Mouse (Mus musculus): ENCODE data around the gene Large2. TPM values are rescaled to one million over a fixed set of nuclear protein-coding genes. Genes with fewer than 3 reads are reported as not detected.
A peak's percentile ranks its signal among the peaks of the same experiment; 100 is the strongest.

Gene Large2
- polyA plus RNA-seq, 1 experiment from 2014 or later = 2.7 TPM

- no peaks in the 10 kb centered on the region for H3K27me3 ChIP-seq (ENCODE audit: insufficient read depth, low read length)
- no peak within 1 kb of the TSS for H3K4me2 ChIP-seq (ENCODE audit: low read depth, low read length)
- no peak within 1 kb of the TSS for H3K27ac ChIP-seq (ENCODE audit: low read depth)
- H3K36me3 ChIP-seq (replicated peaks; ENCODE audit: insufficient read depth, low read length) = peaks cover 53% of the 10 kb centered on the region
- ATAC-seq = no peak
- no peak within 1 kb of the TSS for H3K4me3 ChIP-seq (ENCODE audit: low read depth, low read length)
- no peak for DNase-seq
- 0 out of 2 replicates have a peak, but pooled peaks cover 1% of the 10 kb centered on the region for H3K4me1 ChIP-seq (ENCODE audit: insufficient read depth)
- whole genome bisulfite sequencing (ENCODE audit: insufficient replicate concordance) = 87% methylated on average over 5 of the region's 5 CpGs
- no peak for TF ChIP-seq EP300 (IDR thresholded peaks at IDR 0.05; ENCODE audit: low read depth)
- TF ChIP-seq CTCF (IDR thresholded peaks at IDR 0.05; ENCODE audit: low read depth) = no peak
- no peaks in the 10 kb centered on the region for H3K9me3 ChIP-seq (ENCODE audit: low read length)
- no peak within 1 kb of the TSS for H3K9ac ChIP-seq (replicated peaks)
Measured at GRCm38 (mm10) chr2:92381901-92382588, 7.4 kb upstream of the Large2 start, which contains the start of gene 1700029I15Rik. Gene 1700029I15Rik (plus strand): TSS chr2:92382538.

- no peak for ATAC-seq
- DNase-seq = no peak
Measured at GRCm38 (mm10) chr2:92381161-92381560, 6.5 kb upstream of the Large2 start.

GRCm38 (mm10) chr2:92380495-92381050 lies 5.9 kb upstream of the Large2 start:
- Histone ChIP-seq H3K27me3 (ENCODE audit: insufficient read depth, low read length) (no peaks in the 10 kb centered on the region), H3K9ac (replicated peaks) (no peak overlapping the region), H3K4me3 (ENCODE audit: low read depth, low read length) (no peak overlapping the region), H3K36me3 (replicated peaks; ENCODE audit: insufficient read depth, low read length) (peaks cover 53% of the 10 kb centered on the region), H3K4me2 (ENCODE audit: low read depth, low read length) (no peak overlapping the region), H3K9me3 (ENCODE audit: low read length) (no peaks in the 10 kb centered on the region), H3K27ac (ENCODE audit: low read depth) (no peak overlapping the region), H3K4me1 (ENCODE audit: insufficient read depth) (peaks cover 10% of the 10 kb centered on the region)
- WGBS (ENCODE audit: insufficient replicate concordance) = 74% methylated on average over 6 of the region's 6 CpGs
- no peak for ATAC-seq
- TF ChIP-seq CTCF (IDR thresholded peaks at IDR 0.05; ENCODE audit: low read depth) (no peak), EP300 (IDR thresholded peaks at IDR 0.05; ENCODE audit: low read depth) (no peak)
- DNase-seq = no peak

More at GRCm38 (mm10) chr2:92381161-92381560, 6.5 kb upstream of the Large2 start:
- Histone ChIP-seq H3K4me2 (ENCODE audit: low read depth, low read length) (no peak overlapping the region), H3K27ac (ENCODE audit: low read depth) (no peak overlapping the region), H3K9me3 (ENCODE audit: low read length) (no peaks in the 10 kb centered on the region), H3K4me1 (ENCODE audit: insufficient read depth) (peaks cover 4% of the 10 kb centered on the region; the same call in 1 of the 2 replicates), H3K9ac (replicated peaks) (no peak overlapping the region), H3K36me3 (replicated peaks; ENCODE audit: insufficient read depth, low read length) (peaks cover 53% of the 10 kb centered on the region), H3K27me3 (ENCODE audit: insufficient read depth, low read length) (no peaks in the 10 kb centered on the region), H3K4me3 (ENCODE audit: low read depth, low read length) (no peak overlapping the region)
- TF ChIP-seq CTCF (IDR thresholded peaks at IDR 0.05; ENCODE audit: low read depth) = no peak
- 77% methylated on average over 5 of the region's 5 CpGs for WGBS (ENCODE audit: insufficient replicate concordance)

DNA sequence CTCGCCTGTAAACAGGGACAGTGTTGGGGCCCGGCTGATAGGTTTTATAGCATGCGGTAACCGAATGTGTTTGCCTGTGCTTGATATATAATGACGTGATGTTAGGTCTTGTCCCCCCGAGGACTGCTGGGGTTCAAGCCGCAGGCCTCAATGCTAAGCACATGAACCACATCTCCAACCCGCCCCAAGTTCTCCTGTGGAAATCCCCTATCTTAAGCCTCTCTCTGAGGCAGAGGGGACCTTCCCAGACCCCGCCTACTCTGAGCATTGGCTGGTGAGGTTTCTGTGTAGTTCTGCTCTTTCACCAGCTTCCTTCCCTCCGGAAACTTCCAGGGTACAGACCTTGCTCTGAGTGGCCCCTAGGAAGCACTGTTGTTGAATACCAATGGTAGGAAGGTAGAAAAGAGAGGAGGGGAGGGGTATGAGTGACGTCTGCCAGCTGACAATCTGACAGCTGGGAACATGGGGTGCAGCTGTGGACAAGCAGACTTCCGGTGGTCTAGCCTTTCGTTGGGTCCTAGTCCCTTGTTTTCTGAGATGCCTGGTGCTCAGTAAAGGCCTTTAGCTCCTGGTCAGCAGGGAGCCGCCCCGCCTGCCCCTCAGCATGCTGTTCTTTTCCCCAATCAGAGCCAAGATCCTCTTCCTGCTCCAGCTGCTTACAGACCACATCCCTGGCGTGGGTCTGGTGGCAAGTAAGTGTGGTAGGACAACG lies 5.3 kb upstream of the Large2 start:
- 79% methylated on average over 17 of the region's 17 CpGs for WGBS (ENCODE audit: insufficient replicate concordance)
- peaks cover 53% of the 10 kb centered on the region for H3K36me3 ChIP-seq (replicated peaks; ENCODE audit: insufficient read depth, low read length)
- peaks cover 10% of the 10 kb centered on the region for H3K4me1 ChIP-seq (ENCODE audit: insufficient read depth)
- DNase-seq = no peak
- TF ChIP-seq EP300 (IDR thresholded peaks at IDR 0.05; ENCODE audit: low read depth) = no peak
- no peak for TF ChIP-seq CTCF (IDR thresholded peaks at IDR 0.05; ENCODE audit: low read depth)
- no peak overlapping the region for H3K9ac ChIP-seq (replicated peaks)
- H3K27ac ChIP-seq (ENCODE audit: low read depth) = no peak overlapping the region
- H3K4me3 ChIP-seq (ENCODE audit: low read depth, low read length) = no peak overlapping the region
- ATAC-seq = no peak
- H3K4me2 ChIP-seq (ENCODE audit: low read depth, low read length) = no peak overlapping the region
- no peaks in the 10 kb centered on the region for H3K9me3 ChIP-seq (ENCODE audit: low read length)
- H3K27me3 ChIP-seq (ENCODE audit: insufficient read depth, low read length) = no peaks in the 10 kb centered on the region

GRCm38 (mm10) chr2:92377320-92377719 lies 2.7 kb upstream of the Large2 start:
- peaks cover 49% of the 10 kb centered on the region for H3K36me3 ChIP-seq (replicated peaks; ENCODE audit: insufficient read depth, low read length)
- TF ChIP-seq CTCF (IDR thresholded peaks at IDR 0.05; ENCODE audit: low read depth) (no peak), EP300 (IDR thresholded peaks at IDR 0.05; ENCODE audit: low read depth) (no peak)
- WGBS (ENCODE audit: insufficient replicate concordance) = 93% methylated on average over 7 of the region's 7 CpGs

DNA sequence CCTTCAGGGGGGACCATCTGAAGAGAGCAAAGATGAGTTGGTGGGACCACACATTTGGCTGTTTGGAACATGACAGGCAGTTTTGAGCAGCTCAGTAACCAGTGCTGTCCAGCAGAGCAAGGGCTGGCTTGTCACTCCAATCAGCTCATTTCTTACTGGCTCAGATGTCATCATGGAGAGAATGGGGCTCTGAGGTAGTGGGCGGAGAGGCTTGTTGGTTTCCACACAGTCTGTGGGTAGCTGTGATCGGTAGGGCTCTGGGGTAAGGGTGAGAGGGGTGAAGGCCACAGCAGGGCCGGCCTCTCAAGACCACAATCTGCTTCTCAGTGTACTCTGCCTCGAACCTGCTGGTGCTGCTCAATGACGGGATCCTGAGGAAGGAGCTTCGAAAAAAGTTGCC lies 1.6 kb upstream of the Large2 start:
- Histone ChIP-seq H3K36me3 (replicated peaks; ENCODE audit: insufficient read depth, low read length) (peaks cover 42% of the 10 kb centered on the region), H3K4me3 (ENCODE audit: low read depth, low read length) (peak overlapping the region; percentile 85), H3K4me1 (ENCODE audit: insufficient read depth) (peaks cover 18% of the 10 kb centered on the region), H3K9me3 (ENCODE audit: low read length) (no peaks in the 10 kb centered on the region), H3K9ac (replicated peaks) (peak overlapping the region; percentile 83), H3K4me2 (ENCODE audit: low read depth, low read length) (peak overlapping the region; percentile 95), H3K27me3 (ENCODE audit: insufficient read depth, low read length) (0 out of 2 replicates have a peak, but pooled peaks cover under 1% of the 10 kb centered on the region), H3K27ac (ENCODE audit: low read depth) (peak overlapping the region; percentile 89)
- ATAC-seq = peak; percentile 53
- peak; percentile 54 for DNase-seq
- TF ChIP-seq CTCF (IDR thresholded peaks at IDR 0.05; ENCODE audit: low read depth) (no peak), EP300 (IDR thresholded peaks at IDR 0.05; ENCODE audit: low read depth) (no peak)
- 58% methylated on average over 6 of the region's 6 CpGs for WGBS (ENCODE audit: insufficient replicate concordance)

More at GRCm38 (mm10) chr2:92377320-92377719, 2.7 kb upstream of the Large2 start:
- Histone ChIP-seq H3K9ac (replicated peaks) (no peak overlapping the region), H3K4me3 (ENCODE audit: low read depth, low read length) (no peak overlapping the region), H3K27ac (ENCODE audit: low read depth) (no peak overlapping the region), H3K4me2 (ENCODE audit: low read depth, low read length) (no peak overlapping the region), H3K4me1 (ENCODE audit: insufficient read depth) (peaks cover 14% of the 10 kb centered on the region), H3K9me3 (ENCODE audit: low read length) (no peaks in the 10 kb centered on the region), H3K27me3 (ENCODE audit: insufficient read depth, low read length) (no peaks in the 10 kb centered on the region)
- ATAC-seq = no peak
- DNase-seq = no peak
